Mouse (Mus musculus): ENCODE data around the gene Cd247.

DNA sequence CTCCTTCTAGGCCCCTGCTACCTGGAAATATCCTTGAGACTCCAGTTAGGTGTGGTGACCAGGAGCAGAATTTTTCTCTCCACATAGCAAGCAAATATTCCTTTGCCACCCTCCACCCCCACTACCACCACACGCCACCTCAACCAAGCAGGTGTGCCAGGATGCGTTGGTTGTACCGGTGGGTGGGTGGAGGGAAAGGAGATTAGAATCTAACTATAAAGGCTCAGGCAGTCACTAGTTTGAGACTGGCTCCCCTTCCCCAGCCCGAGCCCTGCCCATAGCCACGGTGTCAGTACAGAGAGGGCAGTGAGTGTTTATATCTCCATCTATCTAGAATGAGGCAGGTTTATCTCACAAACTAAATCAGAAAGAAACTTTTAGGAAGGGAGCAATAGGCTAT is 39.7 kb downstream of the Cd247 start:
- TF ChIP-seq CTCF (IDR thresholded peaks at IDR 0.05; ENCODE audit: low read depth, low read length) = no peak
- TF ChIP-seq POLR2A (IDR thresholded peaks at IDR 0.05; ENCODE audit: borderline replicate concordance, low read depth, low read length) = no peak

Data from bone marrow macrophage, adult 2 months (primary cell).